Mouse (Mus musculus) activated CD4-positive, CD25-positive, alpha-beta regulatory T cell, adult 4 months (primary cell): ENCODE data around the gene Gm21060. TPM values are rescaled to one million over a fixed set of nuclear protein-coding genes. Genes with fewer than 3 reads are reported as not detected.
"Not testable (repeated sequence)": the region's sequence is repeated elsewhere in the genome, so short reads cannot be mapped to it uniquely, and the experiment has no call there.

Experiments used
- ATAC-seq: one replicate; pipeline ENCODE4 v1.8.0; 2017
- polyA plus RNA-seq, 2 experiments: library from polyadenylated mRNA; unstranded; fragments of 100-300 nt; shearing (Covaris generic); gene quantifications; one replicate each; pipeline ENCODE4 v1.2.1; 2017

Gm21060 gene
- polyA plus RNA-seq: not detected

- ATAC-seq: no peak
Observed at GRCm38 (mm10) chr19:61296969-61297368, at the start of gene Gm21060. Gm21060 (minus strand) TSS chr19:61297069.

- ATAC-seq: not testable (repeated sequence)
Observed at GRCm38 (mm10) chr19:61320844-61321243, 24.0 kb upstream of the Gm21060 start.

GRCm38 (mm10) chr19:61313185-61313584, 16.3 kb upstream of the Gm21060 start:
- not testable (repeated sequence) for ATAC-seq

GRCm38 (mm10) chr19:61312400-61312799, 15.5 kb upstream of the Gm21060 start:
- not testable (repeated sequence) for ATAC-seq

GRCm38 (mm10) chr19:61308083-61308482, 11.2 kb upstream of the Gm21060 start:
- ATAC-seq: not testable (repeated sequence)

GRCm38 (mm10) chr19:61285033-61285432, 11.8 kb downstream of the Gm21060 start:
- not testable (repeated sequence) for ATAC-seq

GRCm38 (mm10) chr19:61283581-61283980, 13.3 kb downstream of the Gm21060 start:
- ATAC-seq: no peak

- ATAC-seq: no peak
Observed at GRCm38 (mm10) chr19:61275446-61275845, 21.4 kb downstream of the Gm21060 start.

- ATAC-seq: not testable (repeated sequence)
Observed at GRCm38 (mm10) chr19:61269141-61269540, 27.7 kb downstream of the Gm21060 start.

GRCm38 (mm10) chr19:61267141-61267540, 29.7 kb downstream of the Gm21060 start:
- no peak for ATAC-seq

GRCm38 (mm10) chr19:61266651-61267050, 30.2 kb downstream of the Gm21060 start:
- ATAC-seq: no peak

- ATAC-seq: no peak
Observed at GRCm38 (mm10) chr19:61266246-61266615, 30.6 kb downstream of the Gm21060 start.

GRCm38 (mm10) chr19:61265349-61266245, 31.3 kb downstream of the Gm21060 start:
- ATAC-seq: peak; percentile 30

GRCm38 (mm10) chr19:61264933-61265332, 31.9 kb downstream of the Gm21060 start:
- no peak for ATAC-seq

- ATAC-seq: no peak
Observed at GRCm38 (mm10) chr19:61264227-61264626, 32.6 kb downstream of the Gm21060 start.

GRCm38 (mm10) chr19:61261241-61261640, 35.6 kb downstream of the Gm21060 start:
- no peak for ATAC-seq

GRCm38 (mm10) chr19:61257733-61258132, 39.1 kb downstream of the Gm21060 start:
- ATAC-seq: no peak

GRCm38 (mm10) chr19:61256166-61256887, 40.5 kb downstream of the Gm21060 start:
- no peak for ATAC-seq

GRCm38 (mm10) chr19:61247334-61247733, 49.5 kb downstream of the Gm21060 start:
- not testable (repeated sequence) for ATAC-seq
